Mouse (Mus musculus): ENCODE measurements around the gene Adh7. TPM values are rescaled to one million over a fixed set of nuclear protein-coding genes. Genes with fewer than 3 reads are reported as not detected.

The Adh7 gene
- polyA plus RNA-seq, 1 experiment = not detected

GRCm38 (mm10) chr3:138198722-138199068 lies 18.9 kb upstream of the Adh7 start:
- Histone ChIP-seq H3K36me3 (ENCODE audit: control insufficient read depth, insufficient read depth, low read length) (no peaks in the 10 kb centered on the region), H3K27me3 (ENCODE audit: control insufficient read depth, insufficient read depth, low read length) (no peaks in the 10 kb centered on the region), H3K4me3 (ENCODE audit: extremely low read depth, insufficient read depth, insufficient read length) (no peak overlapping the region), H3K27ac (ENCODE audit: insufficient read depth, low read length) (no peak overlapping the region), H3K4me1 (ENCODE audit: control insufficient read depth, insufficient read depth, insufficient read length) (no peaks in the 10 kb centered on the region)
- TF ChIP-seq POLR2A (IDR thresholded peaks at IDR 0.05; ENCODE audit: low read depth, low read length) (no peak), CTCF (IDR thresholded peaks at IDR 0.05; ENCODE audit: extremely low read depth, insufficient read depth, insufficient read length, insufficient replicate concordance) (no peak)
- WGBS = 83% methylated on average over 7 of the region's 7 CpGs
- no peak for DNase-seq (ENCODE audit: low read depth in 1 of 2, low spot score in 2 of 2)

GRCm38 (mm10) chr3:138208821-138209220 lies 8.7 kb upstream of the Adh7 start:
- H3K36me3 ChIP-seq (ENCODE audit: control insufficient read depth, insufficient read depth, low read length) = no peaks in the 10 kb centered on the region
- no peaks in the 10 kb centered on the region for H3K4me1 ChIP-seq (ENCODE audit: control insufficient read depth, insufficient read depth, insufficient read length)
- H3K27ac ChIP-seq (ENCODE audit: insufficient read depth, low read length) = no peak overlapping the region
- H3K4me3 ChIP-seq (ENCODE audit: extremely low read depth, insufficient read depth, insufficient read length) = no peak overlapping the region
- 88% methylated on average over 3 of the region's 3 CpGs for WGBS
- TF ChIP-seq POLR2A (IDR thresholded peaks at IDR 0.05; ENCODE audit: low read depth, low read length) (no peak), CTCF (IDR thresholded peaks at IDR 0.05; ENCODE audit: extremely low read depth, insufficient read depth, insufficient read length, insufficient replicate concordance) (no peak)
- H3K27me3 ChIP-seq (ENCODE audit: control insufficient read depth, insufficient read depth, low read length) = no peaks in the 10 kb centered on the region
- DNase-seq (ENCODE audit: low read depth in 1 of 2, low spot score in 2 of 2) = no peak

DNA sequence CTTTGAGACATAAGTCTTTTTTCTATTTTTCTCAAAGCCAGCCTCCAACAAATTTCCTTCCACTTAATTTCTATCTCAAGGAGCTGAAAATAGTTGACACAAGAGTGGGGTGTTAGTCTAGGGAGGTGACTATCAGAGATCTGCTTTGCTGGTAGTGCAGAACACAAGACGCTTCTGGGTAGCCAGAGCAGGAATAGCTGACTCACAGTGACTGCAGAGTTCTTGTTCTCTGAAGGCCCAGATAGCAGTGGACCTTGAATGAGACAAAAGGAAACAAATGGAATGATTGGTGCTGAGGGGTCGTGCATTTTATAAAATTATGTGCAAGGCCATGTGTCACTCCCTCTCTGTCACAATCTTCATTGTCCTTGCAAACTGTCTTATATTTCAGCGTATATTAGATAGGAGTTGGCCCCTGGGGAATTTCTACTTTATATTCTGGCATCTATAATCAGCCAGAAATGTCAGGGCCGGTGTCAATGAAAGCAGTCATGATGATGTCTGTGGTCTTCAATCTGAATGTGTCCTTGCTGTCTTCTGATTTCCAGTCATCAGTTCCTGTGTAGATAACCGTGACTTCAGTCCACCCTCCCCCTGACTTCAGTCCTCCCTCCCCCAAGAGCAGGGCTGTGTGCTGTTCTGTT lies 7.0 kb upstream of the Adh7 start:
- WGBS = 77% methylated on average over 5 of the region's 5 CpGs
- H3K4me1 ChIP-seq (ENCODE audit: control insufficient read depth, insufficient read depth, insufficient read length) = no peaks in the 10 kb centered on the region
- TF ChIP-seq CTCF (IDR thresholded peaks at IDR 0.05; ENCODE audit: extremely low read depth, insufficient read depth, insufficient read length, insufficient replicate concordance) = no peak
- TF ChIP-seq POLR2A (IDR thresholded peaks at IDR 0.05; ENCODE audit: low read depth, low read length) = no peak

DNA sequence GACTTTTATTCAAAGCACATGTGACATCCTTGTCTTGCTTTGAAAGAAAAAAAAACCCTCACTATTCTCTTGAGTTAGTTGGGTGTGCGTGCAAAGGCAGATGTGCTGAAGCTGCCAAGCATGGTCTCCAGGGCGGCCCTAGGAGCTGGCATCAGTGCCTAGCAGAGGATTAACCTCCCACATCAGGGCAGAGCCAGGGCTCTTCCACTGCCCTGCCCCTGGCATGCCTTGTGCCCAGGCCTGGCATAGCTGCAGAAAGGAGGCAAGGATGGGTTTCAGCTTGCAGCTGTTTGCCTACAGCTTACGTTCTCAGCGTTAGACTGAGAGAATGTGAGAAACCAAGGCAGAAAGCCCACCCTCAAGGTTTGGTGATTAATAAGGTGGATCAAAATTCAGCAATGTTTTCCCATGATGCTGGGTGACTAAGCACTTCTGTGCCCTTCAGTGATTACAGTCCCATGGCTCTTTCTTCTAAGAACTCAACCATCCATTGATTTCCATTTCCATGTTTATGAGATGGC lies 5.1 kb upstream of the Adh7 start:
- no peaks in the 10 kb centered on the region for H3K27me3 ChIP-seq (ENCODE audit: control insufficient read depth, insufficient read depth, low read length)
- 96% methylated on average over 4 of the region's 4 CpGs for WGBS
- TF ChIP-seq POLR2A (IDR thresholded peaks at IDR 0.05; ENCODE audit: low read depth, low read length) (no peak), CTCF (IDR thresholded peaks at IDR 0.05; ENCODE audit: extremely low read depth, insufficient read depth, insufficient read length, insufficient replicate concordance) (no peak)

More for the DNA sequence above, 7.0 kb upstream of the Adh7 start:
- no peaks in the 10 kb centered on the region for H3K36me3 ChIP-seq (ENCODE audit: control insufficient read depth, insufficient read depth, low read length)
- no peak overlapping the region for H3K27ac ChIP-seq (ENCODE audit: insufficient read depth, low read length)
- H3K4me3 ChIP-seq (ENCODE audit: extremely low read depth, insufficient read depth, insufficient read length) = no peak overlapping the region
- DNase-seq (ENCODE audit: low read depth in 1 of 2, low spot score in 2 of 2) = no peak
- no peaks in the 10 kb centered on the region for H3K27me3 ChIP-seq (ENCODE audit: control insufficient read depth, insufficient read depth, low read length)

GRCm38 (mm10) chr3:138215395-138215989 lies 2.1 kb upstream of the Adh7 start:
- H3K4me3 ChIP-seq (ENCODE audit: extremely low read depth, insufficient read depth, insufficient read length) = no peak overlapping the region
- 82% methylated on average over 11 of the region's 11 CpGs for WGBS
- TF ChIP-seq CTCF (IDR thresholded peaks at IDR 0.05; ENCODE audit: extremely low read depth, insufficient read depth, insufficient read length, insufficient replicate concordance) = no peak
- TF ChIP-seq POLR2A (IDR thresholded peaks at IDR 0.05; ENCODE audit: low read depth, low read length) = no peak
- no peaks in the 10 kb centered on the region for H3K4me1 ChIP-seq (ENCODE audit: control insufficient read depth, insufficient read depth, insufficient read length)
- no peaks in the 10 kb centered on the region for H3K36me3 ChIP-seq (ENCODE audit: control insufficient read depth, insufficient read depth, low read length)
- H3K27ac ChIP-seq (ENCODE audit: insufficient read depth, low read length) = no peak overlapping the region
- no peak for DNase-seq (ENCODE audit: low read depth in 1 of 2, low spot score in 2 of 2)
- H3K27me3 ChIP-seq (ENCODE audit: control insufficient read depth, insufficient read depth, low read length) = no peaks in the 10 kb centered on the region

More for the DNA sequence above, 5.1 kb upstream of the Adh7 start:
- Histone ChIP-seq H3K4me3 (ENCODE audit: extremely low read depth, insufficient read depth, insufficient read length) (no peak overlapping the region), H3K36me3 (ENCODE audit: control insufficient read depth, insufficient read depth, low read length) (no peaks in the 10 kb centered on the region), H3K4me1 (ENCODE audit: control insufficient read depth, insufficient read depth, insufficient read length) (no peaks in the 10 kb centered on the region), H3K27ac (ENCODE audit: insufficient read depth, low read length) (no peak overlapping the region)
- DNase-seq (ENCODE audit: low read depth in 1 of 2, low spot score in 2 of 2) = no peak

GRCm38 (mm10) chr3:138216091-138216490 lies 1.5 kb upstream of the Adh7 start:
- no peaks in the 10 kb centered on the region for H3K36me3 ChIP-seq (ENCODE audit: control insufficient read depth, insufficient read depth, low read length)
- H3K4me3 ChIP-seq (ENCODE audit: extremely low read depth, insufficient read depth, insufficient read length) = no peak overlapping the region
- TF ChIP-seq CTCF (IDR thresholded peaks at IDR 0.05; ENCODE audit: extremely low read depth, insufficient read depth, insufficient read length, insufficient replicate concordance) = no peak
- TF ChIP-seq POLR2A (IDR thresholded peaks at IDR 0.05; ENCODE audit: low read depth, low read length) = no peak
- H3K27me3 ChIP-seq (ENCODE audit: control insufficient read depth, insufficient read depth, low read length) = no peaks in the 10 kb centered on the region
- 89% methylated on average over 8 of the region's 8 CpGs for WGBS
- H3K27ac ChIP-seq (ENCODE audit: insufficient read depth, low read length) = no peak overlapping the region
- DNase-seq (ENCODE audit: low read depth in 1 of 2, low spot score in 2 of 2) = no peak
- no peaks in the 10 kb centered on the region for H3K4me1 ChIP-seq (ENCODE audit: control insufficient read depth, insufficient read depth, insufficient read length)

DNA sequence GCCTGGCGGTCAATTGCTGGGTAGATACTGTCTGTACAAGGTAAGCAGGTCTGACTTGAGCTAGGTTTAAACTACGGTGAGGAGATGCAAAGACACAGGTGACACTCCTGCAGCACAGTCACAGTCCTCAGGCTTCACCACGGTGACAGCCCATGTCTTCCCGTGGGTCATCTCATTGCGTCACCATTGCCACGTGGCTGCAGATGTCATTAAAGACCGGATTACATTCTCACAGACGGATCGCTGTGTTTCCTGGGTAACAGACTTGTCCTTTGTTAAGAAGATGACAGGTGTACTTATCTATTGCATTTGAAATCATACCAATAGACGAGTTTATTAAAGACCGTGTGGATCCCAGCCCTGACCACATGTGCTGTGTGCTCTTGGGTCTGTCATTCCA lies 3.6 kb downstream of the Adh7 start:
- no peak for TF ChIP-seq CTCF (IDR thresholded peaks at IDR 0.05; ENCODE audit: extremely low read depth, insufficient read depth, insufficient read length, insufficient replicate concordance)
- TF ChIP-seq POLR2A (IDR thresholded peaks at IDR 0.05; ENCODE audit: low read depth, low read length) = no peak
- Histone ChIP-seq H3K4me1 (ENCODE audit: control insufficient read depth, insufficient read depth, insufficient read length) (no peaks in the 10 kb centered on the region), H3K27ac (ENCODE audit: insufficient read depth, low read length) (no peak overlapping the region), H3K36me3 (ENCODE audit: control insufficient read depth, insufficient read depth, low read length) (no peaks in the 10 kb centered on the region), H3K27me3 (ENCODE audit: control insufficient read depth, insufficient read depth, low read length) (no peaks in the 10 kb centered on the region), H3K4me3 (ENCODE audit: extremely low read depth, insufficient read depth, insufficient read length) (no peak overlapping the region)
- no peak for DNase-seq (ENCODE audit: low read depth in 1 of 2, low spot score in 2 of 2)
- WGBS = 88% methylated on average over 11 of the region's 11 CpGs
